Comparison of ENCODE assay signal across 14 mouse cellular contexts in genomic region chr3:80541382-80541781, GRCm38 (mm10).
DNase-seq lines count a peak whose midpoint lies in the region; ATAC-seq lines count a peak whose summit lies in the region.
"Had no signal": no experiment of that assay in that cellular context is flagged by ENCODE, and none has a peak within 500 bp of the region (broad histone marks: within the 10 kb centered on the region; RNA-seq: fewer than 3 reads in every experiment).

No protein-coding gene starts in this region.

- peak; percentile 84 for ATAC-seq in frontal cortex, adult (ENCODE audit: low TSS enrichment)
- ATAC-seq: hindbrain, embryonic 16.5 days had no signal

- intact Hi-C loops in left cerebral cortex, postnatal 4 days (cut with DNase I), result no loop called here

- DNase-seq in left cerebral cortex, adult 18-20 months (ENCODE audit: low spot score in 2 of 2), result peak; percentile 69 to 75
- DNase-seq in left cerebral cortex, postnatal 4 days, result no peak
- peak; percentile 90 for DNase-seq in layer of hippocampus, adult 9-11 months
- peak; percentile 66 to 74 for DNase-seq in right cerebral cortex, adult 2 months (ENCODE audit: low spot score in 2 of 2)
- DNase-seq in urinary bladder, adult 18-20 months (ENCODE audit: low spot score in 2 of 2), result no peak
- no peak for DNase-seq in kidney, postnatal 10 days
- DNase-seq in cerebellum, postnatal 4 days (ENCODE audit: low spot score in 2 of 2), result no peak
- DNase-seq: adrenal gland, postnatal 10 days; cerebellum, postnatal 14 days; lung, postnatal 36 days; retina, postnatal 1 day; thymus, adult 2 months had no signal

Comparison
In these comparisons a context has a peak if more than half of its experiments do, and no peak if none do; other contexts are left out.
1. DNase-seq: peak in left cerebral cortex, adult 18-20 months (2 of 2), layer of hippocampus, adult 9-11 months (single experiment) and right cerebral cortex, adult 2 months (2 of 2); none in left cerebral cortex, postnatal 4 days (single experiment), urinary bladder, adult 18-20 months (0 of 2), kidney, postnatal 10 days (single experiment) and cerebellum, postnatal 4 days (0 of 2).